Mouse (Mus musculus) left cerebral cortex, adult 8-10 months (tissue): ENCODE measurements around the gene Exoc3. TPM values are rescaled to one million over a fixed set of nuclear protein-coding genes. Genes with fewer than 3 reads are reported as not detected.

Source experiments
- DNase-seq, 2 experiments: peaks; one replicate each; pipeline ENCODE4 v3.0.0; 2022; ENCODE audit warnings: low spot score in 2 of 2
- total RNA-seq, 4 experiments: library from RNA; stranded (reverse); gene quantifications; 2 replicates each; pipeline ENCODE4 v1.2.4; 2022

Gene Exoc3
- total RNA-seq, 4 experiments from 2014 or later: 76.1 to 77.0 (median 76.6) TPM

DNA sequence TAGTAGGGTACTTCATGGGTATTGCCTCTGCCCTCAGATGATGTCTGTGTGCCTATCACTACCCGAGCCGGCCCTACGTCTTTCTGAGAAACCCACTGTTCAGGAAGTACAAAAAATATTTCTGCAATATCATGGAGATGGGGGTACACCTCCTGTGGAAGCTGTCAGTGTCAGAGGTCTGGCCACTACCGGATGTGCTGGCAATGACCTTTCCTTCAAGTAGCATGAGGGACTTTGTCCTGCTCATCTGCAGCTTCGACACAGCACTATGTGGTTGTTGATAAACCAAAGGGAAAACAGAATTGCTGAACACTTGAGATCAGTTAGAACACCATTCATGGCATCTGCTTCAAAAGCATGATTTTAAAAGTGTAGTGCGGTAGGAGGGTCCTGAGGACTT is 67.7 kb downstream of the Exoc3 start:
- DNase-seq: no peak

DNA sequence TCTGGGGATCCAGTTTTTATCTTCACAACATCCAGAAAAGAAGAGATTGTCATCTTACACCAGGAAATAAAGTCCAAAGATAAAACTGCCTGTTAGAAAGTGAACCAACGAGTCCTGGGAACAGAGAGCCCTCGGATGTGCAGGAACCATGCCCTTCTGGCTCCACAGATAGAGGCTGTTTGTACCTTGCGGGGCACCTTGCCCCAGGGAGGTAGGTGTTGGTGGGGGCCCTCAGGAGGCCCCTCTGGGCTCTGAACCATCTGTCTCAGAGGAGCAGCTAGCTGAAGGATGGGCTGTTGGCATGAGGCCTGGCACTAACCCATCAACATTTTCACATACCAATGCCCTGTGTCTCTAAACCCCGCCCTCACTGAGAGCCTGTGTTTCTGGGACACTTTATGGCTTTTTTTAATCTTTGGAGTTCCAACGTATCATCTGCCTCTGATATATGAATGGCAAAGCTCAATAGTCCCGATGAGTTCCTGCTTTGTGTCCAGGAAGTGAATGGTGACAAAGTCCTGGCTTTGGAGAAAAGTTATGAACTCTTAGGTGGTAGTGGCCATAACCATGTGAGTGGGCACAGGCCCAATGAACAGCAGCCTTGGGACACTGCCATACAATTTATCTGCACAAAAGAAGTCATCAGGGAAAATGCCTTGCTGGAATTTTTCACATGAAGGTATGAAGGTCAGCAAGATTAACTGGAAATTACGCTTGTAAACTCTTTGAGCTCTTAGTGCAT is 69.5 kb downstream of the Exoc3 start:
- DNase-seq: no peak

DNA sequence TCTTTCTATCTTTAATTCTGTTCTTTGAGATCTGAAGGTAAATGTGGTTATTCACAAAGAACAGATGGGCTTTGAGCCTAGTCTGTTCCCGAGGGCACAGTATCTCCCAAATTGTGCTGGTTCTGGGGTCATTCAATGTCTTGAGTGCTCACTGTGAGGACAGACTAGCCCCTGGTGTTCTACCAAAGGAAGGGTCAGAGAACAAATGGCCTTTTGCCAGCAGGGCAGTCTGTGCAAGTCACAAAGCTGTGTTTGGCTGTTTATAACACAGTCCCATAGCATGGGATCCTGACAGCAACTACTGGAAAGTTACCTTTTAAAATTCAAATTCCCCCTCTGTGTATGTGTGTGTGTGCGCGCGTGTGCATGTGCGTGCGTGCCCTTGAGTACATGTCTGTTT is 78.6 kb downstream of the Exoc3 start:
- DNase-seq: no peak

DNA sequence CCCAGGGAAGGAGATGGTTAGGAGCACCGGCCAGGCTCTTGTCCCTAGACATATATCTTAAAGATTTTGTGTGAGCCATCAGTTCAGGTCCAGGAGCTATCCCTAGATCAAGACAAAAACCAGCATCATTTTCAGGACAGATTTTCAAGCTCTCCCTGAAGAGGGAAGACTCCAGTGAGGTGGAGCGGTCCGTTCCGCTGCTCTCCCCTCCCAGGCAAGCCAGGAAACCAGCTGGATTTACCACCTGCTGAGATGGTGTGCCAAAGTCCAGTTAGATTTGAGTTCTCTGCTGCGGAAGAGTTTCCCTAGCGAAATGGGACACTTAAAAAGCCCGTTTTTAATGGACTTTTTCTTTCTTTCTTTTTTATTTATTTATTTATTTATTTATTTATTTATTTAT is 81.0 kb downstream of the Exoc3 start:
- no peak for DNase-seq

DNA sequence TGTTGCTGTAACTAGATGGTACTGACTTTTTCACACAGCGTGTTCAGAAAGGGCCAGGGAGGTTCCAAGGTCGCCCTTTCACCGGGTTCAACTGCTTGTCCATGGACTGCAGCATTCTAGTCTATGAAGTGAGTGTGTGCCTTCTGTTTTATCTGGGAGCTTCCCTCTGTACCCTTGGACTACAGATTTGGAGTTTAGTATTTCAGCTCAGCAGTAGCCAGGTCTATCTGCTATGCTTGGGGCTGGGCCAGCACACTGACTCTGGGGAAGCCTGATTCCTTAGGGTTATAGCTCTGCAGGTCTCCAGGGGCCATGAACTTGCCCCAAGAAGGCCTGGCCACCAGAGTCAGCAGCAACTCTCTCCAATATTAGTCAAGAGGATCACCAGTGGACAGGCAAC is 85.9 kb downstream of the Exoc3 start:
- no peak for DNase-seq

DNA sequence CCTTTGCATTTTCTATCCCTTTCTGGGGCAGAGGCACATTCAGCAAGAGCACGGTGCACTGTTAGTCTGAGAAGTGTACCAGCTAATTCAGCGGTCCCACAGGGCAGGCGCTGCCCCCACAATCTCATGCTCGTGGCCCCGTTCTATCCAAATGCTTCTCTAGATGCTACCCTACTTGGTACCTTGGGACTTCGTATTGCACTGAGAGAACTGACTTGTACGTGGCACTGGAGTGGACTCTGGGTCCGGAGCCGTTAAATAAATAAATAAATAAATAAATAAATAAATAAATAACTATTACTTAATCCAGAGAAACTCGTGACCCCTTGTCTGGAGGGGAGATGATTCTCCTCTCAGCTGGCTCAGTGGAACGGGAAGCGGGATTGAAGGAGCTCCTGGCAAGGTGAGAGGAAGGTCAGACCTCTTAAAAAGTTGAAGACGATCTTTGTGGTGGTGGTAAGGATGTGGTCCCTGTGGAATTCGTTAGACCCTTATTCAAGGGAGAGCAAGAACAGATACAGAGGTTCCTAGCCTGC is 86.7 kb downstream of the Exoc3 start:
- no peak for DNase-seq

DNA sequence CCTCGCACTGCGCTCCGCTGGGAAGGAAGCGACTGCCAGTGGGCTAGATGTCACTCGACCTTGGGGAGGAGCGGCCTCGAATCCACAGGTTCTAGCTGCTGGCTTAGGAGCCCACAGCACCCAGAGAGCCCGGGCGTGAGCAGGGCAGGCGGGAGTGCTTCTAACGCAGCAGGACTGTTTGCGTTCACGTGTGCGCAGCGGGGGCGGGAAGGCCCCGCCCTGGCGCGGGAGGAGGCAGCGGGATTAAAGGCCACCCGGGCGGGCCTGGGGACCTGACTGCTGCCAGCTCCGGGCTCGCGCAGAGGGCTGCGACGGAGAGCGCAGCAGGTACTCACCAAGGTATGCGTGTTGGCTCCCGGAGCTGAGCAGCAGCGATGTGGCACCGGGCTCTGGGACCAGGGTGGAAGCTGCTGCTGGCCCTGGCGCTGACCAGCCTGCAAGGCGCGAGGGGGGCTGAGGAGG is 87.4 kb downstream of the Exoc3 start, which contains the start of gene Slc9a3:
Slc9a3 (plus strand) TSS at position 317 of the 462 bp plus-strand sequence.
- DNase-seq: no peak

Other genes starting within 250 kb of the Exoc3 start
- not detected for gene Zdhhc11, start 244.9 kb downstream of the Exoc3 start, total RNA-seq
- gene Tppp, start 199.3 kb downstream of the Exoc3 start, total RNA-seq: 100 to 1,000 TPM; 315 to 345 (median 329) TPM
- gene Cep72, start 146.4 kb downstream of the Exoc3 start, total RNA-seq: 1 to 10 TPM; 2.6 to 3.7 (median 2.9) TPM
- gene Slc9a3, start 87.3 kb downstream of the Exoc3 start, total RNA-seq: 1 to 10 TPM; 2.0 to 2.7 (median 2.4) TPM
- gene Ahrr, start 83.6 kb upstream of the Exoc3 start, total RNA-seq: 1 to 10 TPM in 3 of 4 experiments, under 1 TPM in 1; 0.85 to 2.0 (median 1.2) TPM
- gene Pdcd6, start 108.8 kb upstream of the Exoc3 start, total RNA-seq: 10 to 100 TPM; 80.1 to 87.1 (median 82.4) TPM
- gene Sdha, start 141.5 kb upstream of the Exoc3 start, total RNA-seq: 100 to 1,000 TPM; 345 to 381 (median 357) TPM
- gene Ccdc127, start 141.6 kb upstream of the Exoc3 start, total RNA-seq: 10 to 100 TPM; 78.1 to 94.3 (median 82.4) TPM
- under 1 TPM; 0.11 to 0.35 (median 0.19) TPM for gene Lrrc14b, start 155.3 kb upstream of the Exoc3 start, total RNA-seq
- 1 to 10 TPM; 4.1 to 6.2 (median 4.8) TPM for gene Zfp72, start 182.1 kb upstream of the Exoc3 start, total RNA-seq
- 100 to 1,000 TPM; 153 to 247 (median 197) TPM for gene Ftl1-ps1, start 191.0 kb upstream of the Exoc3 start, total RNA-seq